Mouse (Mus musculus): ENCODE results near the gene Rac3. TPM values are rescaled to one million over a fixed set of nuclear protein-coding genes. Genes with fewer than 3 reads are reported as not detected.
"Not testable (repeated sequence)": the region's sequence is repeated elsewhere in the genome, so short reads cannot be mapped to it uniquely, and the experiment has no call there.

Gene Rac3
- polyA plus RNA-seq, 1 experiment from 2014 or later = 9.8 TPM

- Histone ChIP-seq H3K4me3 (no peak overlapping the region), H3K4me1 (peaks cover 22% of the 10 kb centered on the region), H3K36me3 (peaks cover 46% of the 10 kb centered on the region), H3K4me2 (no peak overlapping the region), H3K9me3 (no peaks in the 10 kb centered on the region), H3K27ac (replicated peaks) (no peak overlapping the region), H3K27me3 (replicated peaks) (peaks cover 43% of the 10 kb centered on the region), H3K9ac (no peak overlapping the region)
- no peak for ATAC-seq (ENCODE audit: extremely low read depth, insufficient number of reproducible peaks, low FRiP score, low TSS enrichment)
- 88% methylated on average over 13 of the region's 13 CpGs for WGBS
These were observed 1.4 kb upstream of the Rac3 start for GRCm38 (mm10) chr11:120719841-120720376.

GRCm38 (mm10) chr11:120720450-120720849, 820 bp upstream of the Rac3 start:
- WGBS = 12% methylated on average over 17 of the region's 17 CpGs
- peaks cover 41% of the 10 kb centered on the region for H3K36me3 ChIP-seq
- no peaks in the 10 kb centered on the region for H3K9me3 ChIP-seq
- H3K9ac ChIP-seq = peak overlapping the region; percentile 91
- ATAC-seq (ENCODE audit: extremely low read depth, insufficient number of reproducible peaks, low FRiP score, low TSS enrichment) = no peak
- peak overlapping the region; percentile 59 for H3K4me3 ChIP-seq
- no peak overlapping the region for H3K27ac ChIP-seq (replicated peaks)
- H3K27me3 ChIP-seq (replicated peaks) = peaks cover 48% of the 10 kb centered on the region
- peaks cover 19% of the 10 kb centered on the region for H3K4me1 ChIP-seq
- H3K4me2 ChIP-seq = peak overlapping the region; percentile 92

GRCm38 (mm10) chr11:120722067-120722630, 879 bp downstream of the Rac3 start:
- H3K27me3 ChIP-seq (replicated peaks) = peaks cover 59% of the 10 kb centered on the region
- peak overlapping the region; percentile 92 for H3K4me2 ChIP-seq
- ATAC-seq (ENCODE audit: extremely low read depth, insufficient number of reproducible peaks, low FRiP score, low TSS enrichment) = no peak
- H3K9ac ChIP-seq = peak overlapping the region; percentile 91
- H3K36me3 ChIP-seq = peaks cover 29% of the 10 kb centered on the region
- no peaks in the 10 kb centered on the region for H3K9me3 ChIP-seq
- WGBS = 21% methylated on average over 21 of the region's 21 CpGs
- no peak overlapping the region for H3K27ac ChIP-seq (replicated peaks)
- H3K4me3 ChIP-seq = peak overlapping the region; percentile 59
- H3K4me1 ChIP-seq = peaks cover 28% of the 10 kb centered on the region

- 79% methylated on average over 11 of the region's 11 CpGs for WGBS
- no peak for ATAC-seq (ENCODE audit: extremely low read depth, insufficient number of reproducible peaks, low FRiP score, low TSS enrichment)
- Histone ChIP-seq H3K4me1 (peaks cover 28% of the 10 kb centered on the region), H3K4me3 (no peak overlapping the region), H3K36me3 (peaks cover 22% of the 10 kb centered on the region), H3K4me2 (no peak overlapping the region; the same call in 1 of the 2 replicates), H3K9me3 (no peaks in the 10 kb centered on the region), H3K9ac (no peak overlapping the region), H3K27ac (replicated peaks) (no peak overlapping the region), H3K27me3 (replicated peaks) (peaks cover 59% of the 10 kb centered on the region)
These were observed 1.6 kb downstream of the Rac3 start for GRCm38 (mm10) chr11:120722761-120723382.

GRCm38 (mm10) chr11:120723509-120723908, 2.2 kb downstream of the Rac3 start:
- 77% methylated on average over 7 of the region's 7 CpGs for WGBS
- Histone ChIP-seq H3K27ac (replicated peaks) (no peak overlapping the region), H3K9ac (no peak overlapping the region), H3K4me2 (no peak overlapping the region), H3K4me3 (no peak overlapping the region), H3K9me3 (no peaks in the 10 kb centered on the region), H3K36me3 (peaks cover 16% of the 10 kb centered on the region), H3K27me3 (replicated peaks) (peaks cover 64% of the 10 kb centered on the region), H3K4me1 (peaks cover 28% of the 10 kb centered on the region)
- no peak for ATAC-seq (ENCODE audit: extremely low read depth, insufficient number of reproducible peaks, low FRiP score, low TSS enrichment)

- Histone ChIP-seq H3K27me3 (replicated peaks) (peaks cover 72% of the 10 kb centered on the region), H3K27ac (replicated peaks) (no peak overlapping the region), H3K9ac (peak overlapping the region; percentile 73), H3K4me2 (peak overlapping the region; percentile 79), H3K9me3 (no peaks in the 10 kb centered on the region), H3K4me1 (peaks cover 22% of the 10 kb centered on the region), H3K4me3 (peak overlapping the region; percentile 59), H3K36me3 (no peaks in the 10 kb centered on the region)
- ATAC-seq (ENCODE audit: extremely low read depth, insufficient number of reproducible peaks, low FRiP score, low TSS enrichment) = peak; percentile 2; the same call in 1 of the 2 replicates
- WGBS = 19% methylated on average over 34 of the region's 36 CpGs
These were observed 5.2 kb downstream of the Rac3 start for GRCm38 (mm10) chr11:120726243-120727168.

- Histone ChIP-seq H3K4me1 (peaks cover 22% of the 10 kb centered on the region), H3K4me2 (peak within 1 kb of the TSS; percentile 79), H3K4me3 (peak within 1 kb of the TSS; percentile 59), H3K9me3 (no peaks in the 10 kb centered on the region), H3K36me3 (no peaks in the 10 kb centered on the region), H3K27ac (replicated peaks) (no peak within 1 kb of the TSS), H3K27me3 (replicated peaks) (peaks cover 71% of the 10 kb centered on the region), H3K9ac (peak within 1 kb of the TSS; percentile 73)
- ATAC-seq (ENCODE audit: extremely low read depth, insufficient number of reproducible peaks, low FRiP score, low TSS enrichment) = peak; percentile 72; the same call in 1 of the 2 replicates
- WGBS = under 1% methylated on average over 14 of the region's 14 CpGs
These were observed 5.9 kb downstream of the Rac3 start, which contains the start of gene Dcxr for GRCm38 (mm10) chr11:120727169-120727527. TSS of gene Dcxr (minus strand) at chr11:120727281.

- H3K9ac ChIP-seq = no peak overlapping the region
- no peaks in the 10 kb centered on the region for H3K9me3 ChIP-seq
- H3K27me3 ChIP-seq (replicated peaks) = peaks cover 68% of the 10 kb centered on the region
- ATAC-seq (ENCODE audit: extremely low read depth, insufficient number of reproducible peaks, low FRiP score, low TSS enrichment) = no peak
- no peaks in the 10 kb centered on the region for H3K36me3 ChIP-seq
- H3K4me1 ChIP-seq = peaks cover 22% of the 10 kb centered on the region
- H3K27ac ChIP-seq (replicated peaks) = no peak overlapping the region
- peak overlapping the region; percentile 79 for H3K4me2 ChIP-seq
- WGBS = 58% methylated on average over 11 of the region's 12 CpGs
- H3K4me3 ChIP-seq = no peak overlapping the region
These were observed 6.3 kb downstream of the Rac3 start for GRCm38 (mm10) chr11:120727564-120727963.

GRCm38 (mm10) chr11:120728530-120729240, 7.4 kb downstream of the Rac3 start:
- 67% methylated on average over 11 of the region's 11 CpGs for WGBS
- H3K9ac ChIP-seq = 0 out of 2 replicates have a peak overlapping the region, but pooled peaks have one; percentile 8
- no peak overlapping the region for H3K4me2 ChIP-seq

GRCm38 (mm10) chr11:120729432-120730050, 8.3 kb downstream of the Rac3 start:
- not testable (repeated sequence) for ATAC-seq (ENCODE audit: extremely low read depth, insufficient number of reproducible peaks, low FRiP score, low TSS enrichment); H3K36me3 ChIP-seq; H3K9me3 ChIP-seq; H3K4me3 ChIP-seq; H3K27ac ChIP-seq (replicated peaks)
- Histone ChIP-seq H3K9ac (0 out of 2 replicates have a peak overlapping the region, but pooled peaks have one; percentile 8), H3K4me2 (peak overlapping the region; percentile 41), H3K27me3 (replicated peaks) (peaks cover 50% of the 10 kb centered on the region), H3K4me1 (peaks cover 22% of the 10 kb centered on the region)
- 2% methylated on average over 18 of the region's 21 CpGs for WGBS

More at GRCm38 (mm10) chr11:120728530-120729240, 7.4 kb downstream of the Rac3 start:
- Histone ChIP-seq H3K36me3 (no peaks in the 10 kb centered on the region), H3K9me3 (no peaks in the 10 kb centered on the region), H3K4me3 (no peak overlapping the region), H3K27ac (replicated peaks) (no peak overlapping the region), H3K4me1 (peaks cover 22% of the 10 kb centered on the region), H3K27me3 (replicated peaks) (peaks cover 57% of the 10 kb centered on the region)
- no peak for ATAC-seq (ENCODE audit: extremely low read depth, insufficient number of reproducible peaks, low FRiP score, low TSS enrichment)
